Mouse (Mus musculus): ENCODE results near the gene Fnbp1l. TPM values are rescaled to one million over a fixed set of nuclear protein-coding genes. Genes with fewer than 3 reads are reported as not detected.
A peak's percentile ranks its signal among the peaks of the same experiment; 100 is the strongest.

Fnbp1l gene
- polyA plus RNA-seq (2016; fragmentation: Nextera tagmentation; extraction: Ambion mirVana): 76.5 and 80.1 TPM in 2 replicates

DNA sequence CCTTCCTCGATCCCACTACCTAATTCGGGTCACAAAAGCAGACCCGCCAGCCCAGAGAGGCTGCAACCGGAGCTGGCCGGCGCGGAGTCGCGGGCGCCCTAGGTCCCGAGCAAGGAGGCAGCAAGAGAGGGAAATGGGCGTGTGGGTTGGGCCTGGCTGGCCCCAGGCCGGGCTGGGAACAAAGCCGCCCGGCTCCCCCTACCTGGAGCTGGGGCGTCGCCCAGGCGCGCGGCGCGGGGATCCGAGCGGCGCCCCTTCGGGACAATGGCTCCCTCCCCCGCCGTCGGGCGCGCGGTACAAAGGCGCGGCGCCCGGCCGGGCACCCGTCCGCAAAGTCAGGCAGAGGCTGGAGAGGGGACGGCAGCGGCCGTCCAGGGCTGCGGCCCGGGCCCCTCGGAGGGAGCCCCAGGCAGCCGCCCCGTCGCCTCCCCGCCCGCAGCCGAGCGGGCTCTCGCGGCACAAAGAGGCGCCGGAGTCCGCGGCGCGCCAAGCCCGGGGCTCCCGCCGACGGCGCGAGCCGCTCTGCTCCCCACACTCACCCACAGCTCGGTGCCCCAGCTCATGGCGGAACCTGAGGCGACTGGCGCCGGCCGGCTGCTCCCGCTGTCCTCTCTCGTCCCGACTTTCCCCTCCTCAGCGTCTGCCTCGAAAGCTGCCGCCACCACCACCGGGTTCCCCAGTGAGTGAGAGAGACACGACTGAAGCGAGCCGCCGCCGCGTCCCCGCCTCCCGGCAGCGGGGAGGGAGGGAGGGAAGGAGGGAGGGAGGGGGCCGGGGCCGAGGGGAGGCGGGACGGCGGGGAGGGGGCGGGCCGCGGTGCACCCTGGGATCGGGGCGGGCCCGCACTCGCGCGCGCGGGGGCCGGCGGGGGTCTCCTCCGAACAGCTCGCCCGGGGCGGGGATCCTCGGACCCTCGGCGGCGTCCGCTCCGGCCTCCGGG is at the start of gene Fnbp1l:
Gene Fnbp1l, minus strand, starts transcription at position 725 of the 940 bp plus-strand sequence.
- no peaks in the 10 kb centered on the region for H3K27me3 ChIP-seq
- no peaks in the 10 kb centered on the region for H3K9me3 ChIP-seq
- peak within 1 kb of the TSS; percentile 98 for H3K27ac ChIP-seq
- 0% methylated on average over 79 of the region's 118 CpGs for WGBS
- H3K4me3 ChIP-seq: peak within 1 kb of the TSS; percentile 85
- H3K4me2 ChIP-seq (replicated peaks): peak within 1 kb of the TSS; percentile 85
- H3K9ac ChIP-seq: peak within 1 kb of the TSS; percentile 98
- no peaks in the 10 kb centered on the region for H3K36me3 ChIP-seq
- H3K4me1 ChIP-seq: peaks cover 24% of the 10 kb centered on the region
- peak; percentile 82 for ATAC-seq (ENCODE audit: insufficient number of reproducible peaks, insufficient read depth, low FRiP score, low TSS enrichment)

DNA sequence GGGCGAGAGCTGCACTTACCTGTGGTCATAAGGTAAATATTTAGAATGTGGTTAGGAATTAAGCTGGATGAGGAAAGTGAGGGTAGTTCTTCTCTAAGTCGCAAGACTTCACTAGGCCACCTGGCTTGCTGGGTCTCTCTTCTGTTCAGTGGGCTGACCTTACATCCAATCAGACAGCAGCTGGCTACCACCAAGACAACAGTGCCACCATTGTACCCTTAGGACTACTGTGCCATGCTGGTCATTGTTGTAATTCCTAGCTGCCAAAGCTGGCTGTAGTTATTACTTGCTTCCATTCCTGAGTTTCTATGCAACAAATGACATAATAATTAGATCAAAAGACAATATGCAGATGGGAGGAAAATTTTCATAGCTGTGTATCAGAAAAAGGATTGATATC is 41.3 kb upstream of the Fnbp1l start:
- Histone ChIP-seq H3K36me3 (no peaks in the 10 kb centered on the region), H3K4me1 (no peaks in the 10 kb centered on the region), H3K9ac (no peak overlapping the region), H3K9me3 (no peaks in the 10 kb centered on the region), H3K27ac (no peak overlapping the region), H3K4me2 (replicated peaks) (no peak overlapping the region), H3K27me3 (no peaks in the 10 kb centered on the region), H3K4me3 (no peak overlapping the region)
- no peak for ATAC-seq (ENCODE audit: insufficient number of reproducible peaks, insufficient read depth, low FRiP score, low TSS enrichment)
- WGBS: 80% methylated on average over 2 of the region's 2 CpGs

DNA sequence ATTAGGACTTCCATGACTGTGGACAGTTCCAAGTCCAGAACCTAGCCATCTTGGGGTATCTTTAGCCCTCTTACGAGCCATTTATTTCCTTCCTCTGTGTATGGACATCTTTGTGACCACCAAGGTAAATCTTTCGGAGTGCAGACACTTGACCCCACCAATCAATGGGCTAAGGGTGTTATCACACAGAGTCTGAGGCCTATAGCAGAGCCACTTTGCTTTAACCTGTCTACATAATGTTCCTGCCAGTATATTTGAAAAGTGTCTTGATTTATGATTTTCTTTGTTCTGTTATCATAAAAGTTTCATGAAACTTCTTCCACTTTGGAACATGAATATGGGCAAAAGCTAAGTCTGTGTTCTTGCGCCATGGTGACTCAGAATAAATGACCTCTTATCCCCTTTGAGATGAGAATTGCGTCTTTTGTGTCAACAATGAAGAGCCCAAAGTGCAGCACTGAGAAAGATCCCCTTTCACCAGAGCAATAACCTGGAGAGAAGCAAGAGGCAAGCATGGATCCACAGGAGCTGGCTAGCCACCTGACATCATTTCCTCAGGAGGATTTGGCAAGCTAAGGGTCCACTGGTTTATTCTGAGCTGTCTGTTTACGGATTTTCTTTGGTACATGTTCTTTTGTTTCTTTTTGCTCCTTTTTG is 39.9 kb upstream of the Fnbp1l start:
- 82% methylated on average over 5 of the region's 5 CpGs for WGBS
- no peak for ATAC-seq (ENCODE audit: insufficient number of reproducible peaks, insufficient read depth, low FRiP score, low TSS enrichment)
- no peaks in the 10 kb centered on the region for H3K36me3 ChIP-seq

DNA sequence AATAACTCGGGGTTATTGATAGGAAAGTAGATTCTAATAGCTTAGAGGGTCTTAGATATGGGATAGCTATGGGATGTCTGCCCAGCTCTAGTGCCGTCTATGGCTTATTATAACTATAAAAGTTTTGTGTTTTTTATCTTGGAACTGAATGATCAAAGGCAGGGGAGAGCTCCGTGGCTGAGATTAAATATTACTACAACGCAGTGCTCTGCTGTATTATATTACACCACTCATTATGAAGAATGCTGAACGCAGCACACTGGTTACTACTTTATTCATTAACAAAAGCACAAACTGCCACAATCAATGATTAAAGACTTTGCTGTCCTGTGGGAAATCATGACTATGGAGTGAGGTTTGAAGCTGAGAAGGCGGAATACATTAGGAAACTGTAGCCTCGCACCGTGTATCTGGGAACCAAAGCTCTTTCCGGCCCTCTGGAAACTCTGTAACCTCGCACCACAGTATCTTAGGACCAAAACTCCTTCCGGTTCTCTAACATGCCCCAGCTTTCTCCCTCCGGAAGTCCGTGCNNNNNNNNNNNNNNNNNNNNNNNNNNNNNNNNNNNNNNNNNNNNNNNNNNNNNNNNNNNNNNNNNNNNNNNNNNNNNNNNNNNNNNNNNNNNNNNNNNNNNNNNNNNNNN is 27.8 kb upstream of the Fnbp1l start:
- Histone ChIP-seq H3K27me3 (no peaks in the 10 kb centered on the region), H3K9me3 (no peaks in the 10 kb centered on the region), H3K4me2 (replicated peaks) (no peak overlapping the region), H3K36me3 (no peaks in the 10 kb centered on the region), H3K4me3 (no peak overlapping the region), H3K9ac (no peak overlapping the region), H3K27ac (no peak overlapping the region), H3K4me1 (no peaks in the 10 kb centered on the region)
- 0 out of 2 replicates have a peak, but pooled peaks have one; percentile 28 for ATAC-seq (ENCODE audit: insufficient number of reproducible peaks, insufficient read depth, low FRiP score, low TSS enrichment)
- 52% methylated on average over 13 of the region's 13 CpGs for WGBS

More for the DNA sequence above, 39.9 kb upstream of the Fnbp1l start:
- Histone ChIP-seq H3K9me3 (no peaks in the 10 kb centered on the region), H3K4me1 (no peaks in the 10 kb centered on the region), H3K27me3 (no peaks in the 10 kb centered on the region), H3K4me3 (no peak overlapping the region), H3K4me2 (replicated peaks) (no peak overlapping the region), H3K9ac (no peak overlapping the region), H3K27ac (no peak overlapping the region)

DNA sequence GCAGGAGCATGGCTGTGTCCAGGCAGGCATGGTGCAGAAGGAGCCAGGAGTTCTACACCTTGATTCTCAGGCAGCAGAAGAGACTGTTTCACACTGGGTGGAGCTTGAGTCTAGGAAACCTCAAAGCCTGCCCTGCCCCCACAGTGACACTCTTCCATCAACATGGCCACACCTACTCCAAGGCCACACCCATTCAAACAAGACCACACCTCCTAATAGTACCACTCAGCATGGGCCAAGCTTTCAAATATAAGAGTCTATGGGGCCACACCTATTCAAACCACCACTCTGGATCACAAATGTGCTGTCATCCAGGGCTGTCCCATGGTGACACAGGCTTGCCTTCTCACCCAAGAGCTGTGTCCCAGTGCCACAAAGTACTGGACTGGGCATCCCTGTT is 20.8 kb upstream of the Fnbp1l start:
- H3K27me3 ChIP-seq: no peaks in the 10 kb centered on the region
- H3K9me3 ChIP-seq: no peaks in the 10 kb centered on the region
- no peaks in the 10 kb centered on the region for H3K36me3 ChIP-seq
- ATAC-seq (ENCODE audit: insufficient number of reproducible peaks, insufficient read depth, low FRiP score, low TSS enrichment): 0 out of 2 replicates have a peak, but pooled peaks have one; percentile 11
- no peak overlapping the region for H3K27ac ChIP-seq
- no peak overlapping the region for H3K4me2 ChIP-seq (replicated peaks)
- H3K4me3 ChIP-seq: no peak overlapping the region
- peaks cover 4% of the 10 kb centered on the region; the same call in 1 of the 2 replicates for H3K4me1 ChIP-seq
- H3K9ac ChIP-seq: no peak overlapping the region

DNA sequence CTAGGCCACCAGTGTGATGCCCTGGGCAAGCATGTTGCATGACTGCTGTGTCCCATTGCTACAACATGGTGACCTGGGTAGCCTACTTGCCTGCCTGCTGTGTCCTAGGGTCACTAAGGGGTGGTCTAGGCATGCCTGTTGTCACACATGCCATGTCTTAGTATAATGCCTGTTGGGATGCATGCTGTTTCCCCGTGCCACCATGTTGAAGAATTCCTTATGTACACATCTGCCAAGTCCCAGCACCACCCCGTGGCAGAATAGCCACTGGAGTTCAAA is 19.6 kb upstream of the Fnbp1l start:
- Histone ChIP-seq H3K27me3 (no peaks in the 10 kb centered on the region), H3K27ac (no peak overlapping the region), H3K4me1 (peaks cover 11% of the 10 kb centered on the region; the same call in 1 of the 2 replicates), H3K9me3 (no peaks in the 10 kb centered on the region), H3K9ac (no peak overlapping the region), H3K4me2 (replicated peaks) (no peak overlapping the region), H3K36me3 (no peaks in the 10 kb centered on the region), H3K4me3 (no peak overlapping the region)
- 79% methylated on average over 2 of the region's 2 CpGs for WGBS
- 0 out of 2 replicates have a peak, but pooled peaks have one; percentile 48 for ATAC-seq (ENCODE audit: insufficient number of reproducible peaks, insufficient read depth, low FRiP score, low TSS enrichment)

DNA sequence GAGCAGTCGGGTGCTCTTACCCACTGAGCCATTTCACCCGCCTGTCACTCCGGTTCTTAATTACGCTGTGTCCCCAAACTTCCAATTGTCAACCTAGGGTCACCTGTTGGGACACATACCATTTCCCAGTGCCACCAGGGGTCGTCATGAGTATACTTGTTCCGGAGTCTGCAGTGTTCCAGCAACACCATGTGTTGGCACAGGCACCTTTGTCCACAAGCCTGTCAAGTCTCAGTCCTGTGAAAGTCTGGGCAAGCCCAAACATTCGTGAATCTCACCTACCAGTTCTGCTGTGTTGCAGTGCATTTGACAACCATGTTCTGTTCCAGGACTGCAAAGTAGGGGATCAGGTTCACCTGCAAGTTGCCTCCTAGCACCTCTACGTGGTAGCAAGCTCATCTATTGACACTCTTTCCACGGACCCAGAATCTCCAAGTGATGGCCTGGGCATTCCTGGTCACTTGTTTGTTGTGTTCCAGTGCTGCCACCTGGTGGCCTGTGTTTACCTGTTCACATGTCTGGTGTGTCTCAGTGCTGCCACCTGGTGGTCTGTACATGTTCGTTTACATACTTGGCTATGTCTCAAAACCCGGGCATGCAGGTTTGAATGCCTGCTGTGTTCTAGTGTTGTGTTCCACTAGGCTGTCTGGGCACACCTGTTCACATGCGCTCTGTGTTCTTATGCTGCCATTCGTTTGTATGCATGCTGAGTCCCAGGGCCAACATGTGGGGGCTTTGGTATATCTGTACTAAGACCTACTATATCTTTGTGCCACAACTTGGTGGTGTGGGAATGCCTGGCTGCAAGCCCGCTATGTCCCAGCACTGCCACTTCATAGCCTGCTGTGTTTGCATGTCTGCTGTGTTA is 19.0 kb upstream of the Fnbp1l start:
- no peaks in the 10 kb centered on the region for H3K36me3 ChIP-seq
- H3K27me3 ChIP-seq: no peaks in the 10 kb centered on the region
- H3K4me3 ChIP-seq: no peak overlapping the region
- ATAC-seq (ENCODE audit: insufficient number of reproducible peaks, insufficient read depth, low FRiP score, low TSS enrichment): peak; percentile 65
- no peak overlapping the region for H3K27ac ChIP-seq
- WGBS: 35% methylated on average over 14 of the region's 14 CpGs
- H3K9ac ChIP-seq: no peak overlapping the region
- no peak overlapping the region; the same call in 1 of the 2 replicates for H3K4me2 ChIP-seq (replicated peaks)
- no peaks in the 10 kb centered on the region for H3K9me3 ChIP-seq
- H3K4me1 ChIP-seq: peaks cover 11% of the 10 kb centered on the region; the same call in 1 of the 2 replicates

DNA sequence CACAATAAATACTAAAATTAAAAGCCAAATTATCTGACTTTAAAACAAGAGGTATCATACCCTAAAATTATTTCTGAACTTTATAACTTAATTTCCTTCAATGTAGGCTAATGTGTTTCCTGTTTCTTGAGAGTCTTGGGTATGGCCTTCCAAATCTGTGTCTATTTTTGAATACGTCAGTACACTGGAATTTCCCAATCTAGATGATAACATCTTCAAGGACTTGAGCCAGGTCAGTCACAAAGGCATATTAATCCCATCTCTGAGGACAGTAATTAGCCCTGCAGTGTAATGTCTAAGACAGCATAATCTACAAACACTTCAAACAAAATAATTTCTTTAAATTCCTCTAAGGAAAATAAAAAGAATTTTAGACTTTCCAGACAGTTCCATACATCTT is 17.8 kb upstream of the Fnbp1l start:
- H3K27me3 ChIP-seq: no peaks in the 10 kb centered on the region
- no peaks in the 10 kb centered on the region for H3K36me3 ChIP-seq
- WGBS: 69% methylated on average over 1 of the region's 1 CpGs
- peaks cover 11% of the 10 kb centered on the region; the same call in 1 of the 2 replicates for H3K4me1 ChIP-seq
- H3K4me3 ChIP-seq: no peak overlapping the region
- no peak overlapping the region for H3K4me2 ChIP-seq (replicated peaks)
- no peak overlapping the region for H3K27ac ChIP-seq
- no peak for ATAC-seq (ENCODE audit: insufficient number of reproducible peaks, insufficient read depth, low FRiP score, low TSS enrichment)
- no peak overlapping the region for H3K9ac ChIP-seq
- no peaks in the 10 kb centered on the region for H3K9me3 ChIP-seq

DNA sequence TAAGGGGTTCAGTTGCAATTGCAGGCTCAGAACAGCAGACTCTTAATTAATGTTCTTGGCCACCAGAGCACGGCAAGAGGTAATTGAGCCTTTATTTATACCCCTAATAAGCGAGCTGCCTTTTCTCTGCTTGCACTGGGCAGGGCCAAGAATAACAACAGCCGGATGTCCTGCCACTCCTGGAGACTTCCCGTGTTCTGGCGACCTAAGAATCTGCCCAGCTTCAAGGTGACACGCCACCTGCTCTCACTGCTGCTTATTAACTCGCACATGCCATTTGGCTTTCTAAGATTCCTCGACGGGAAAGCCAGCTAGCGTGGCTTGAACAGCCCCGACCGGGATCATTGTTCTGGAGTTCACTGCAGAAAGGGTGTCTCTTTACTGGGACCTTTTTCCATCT is 15.7 kb upstream of the Fnbp1l start:
- Histone ChIP-seq H3K9me3 (no peaks in the 10 kb centered on the region), H3K4me2 (replicated peaks) (no peak overlapping the region), H3K4me3 (no peak overlapping the region), H3K36me3 (no peaks in the 10 kb centered on the region), H3K4me1 (peaks cover 11% of the 10 kb centered on the region; the same call in 1 of the 2 replicates), H3K27ac (no peak overlapping the region), H3K27me3 (no peaks in the 10 kb centered on the region), H3K9ac (no peak overlapping the region)
- 14% methylated on average over 12 of the region's 12 CpGs for WGBS
- ATAC-seq (ENCODE audit: insufficient number of reproducible peaks, insufficient read depth, low FRiP score, low TSS enrichment): no peak

DNA sequence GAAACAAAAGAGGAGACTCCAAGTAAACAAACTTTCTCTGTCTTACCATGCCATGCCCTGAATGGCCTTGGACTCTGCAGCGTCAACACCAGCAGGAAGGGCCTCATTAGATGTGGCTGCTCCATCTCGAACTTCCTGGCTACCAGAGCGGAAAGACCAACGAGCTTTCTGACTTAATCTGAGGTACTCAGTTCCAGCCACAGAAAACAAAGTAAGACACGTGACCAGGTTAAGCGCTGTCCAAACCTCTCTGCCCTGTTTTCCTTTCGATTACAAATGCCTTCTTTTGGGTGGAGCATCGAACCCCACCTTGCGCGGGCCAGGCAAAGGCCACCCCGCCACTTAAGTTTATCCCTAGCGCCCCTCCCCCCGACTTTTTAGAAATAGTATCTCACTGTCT is 10.1 kb upstream of the Fnbp1l start:
- no peak overlapping the region for H3K9ac ChIP-seq
- 0 out of 2 replicates have a peak, but pooled peaks cover under 1% of the 10 kb centered on the region for H3K4me1 ChIP-seq
- H3K9me3 ChIP-seq: no peaks in the 10 kb centered on the region
- H3K4me2 ChIP-seq (replicated peaks): peak overlapping the region; percentile 31
- 6% methylated on average over 13 of the region's 13 CpGs for WGBS
- no peak for ATAC-seq (ENCODE audit: insufficient number of reproducible peaks, insufficient read depth, low FRiP score, low TSS enrichment)
- no peaks in the 10 kb centered on the region for H3K27me3 ChIP-seq
- H3K27ac ChIP-seq: no peak overlapping the region
- peak overlapping the region; percentile 14; the same call in 1 of the 2 replicates for H3K4me3 ChIP-seq
- no peaks in the 10 kb centered on the region for H3K36me3 ChIP-seq

DNA sequence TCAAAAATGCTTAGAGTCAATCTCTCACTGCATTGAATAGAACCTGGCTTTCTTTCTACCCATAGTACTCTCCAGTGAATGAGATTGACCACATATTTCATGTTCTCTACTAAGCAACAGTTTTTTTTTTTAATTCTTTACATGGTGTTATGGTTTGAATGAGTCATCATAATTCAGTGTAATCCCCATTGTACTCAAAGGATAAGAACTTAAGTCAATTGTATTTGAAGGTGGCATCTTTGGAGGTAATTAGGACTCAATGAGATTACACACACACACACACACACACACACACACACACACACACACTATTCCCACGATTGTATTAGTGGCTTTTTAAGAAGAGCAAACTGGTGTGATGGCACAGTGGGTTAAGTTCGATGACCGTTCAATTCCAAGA is 9.4 kb upstream of the Fnbp1l start:
- no peak for ATAC-seq (ENCODE audit: insufficient number of reproducible peaks, insufficient read depth, low FRiP score, low TSS enrichment)
- Histone ChIP-seq H3K27ac (no peak overlapping the region), H3K4me1 (no peaks in the 10 kb centered on the region), H3K4me3 (no peak overlapping the region), H3K4me2 (replicated peaks) (no peak overlapping the region), H3K9me3 (no peaks in the 10 kb centered on the region), H3K36me3 (no peaks in the 10 kb centered on the region), H3K9ac (no peak overlapping the region), H3K27me3 (no peaks in the 10 kb centered on the region)
- 76% methylated on average over 3 of the region's 3 CpGs for WGBS

Measured in embryonic facial prominence, embryonic 12.5 days (tissue).